Mouse (Mus musculus) thymus, postnatal 36 days (tissue): ENCODE data around the gene Dctn1.
A peak's percentile ranks its signal among the peaks of the same experiment; 100 is the strongest.
"Not testable (repeated sequence)": the region's sequence is repeated elsewhere in the genome, so short reads cannot be mapped to it uniquely, and the experiment has no call there.

ENCODE experiments used
- DNase-seq, 2 experiments: peaks; one replicate each; pipeline ENCODE4 v3.0.0; 2022; ENCODE audit warnings: mixed read lengths in 2 of 2

Gene Dctn1

GRCm38 (mm10) chr6:83136881-83137575 is 28.7 kb upstream of the Dctn1 start:
- peak; percentile 49 to 74 for DNase-seq

- peak in 1 of 2 experiments; percentile 35 for DNase-seq
These were observed 28.2 kb upstream of the Dctn1 start for GRCm38 (mm10) chr6:83137576-83137950.

- peak in 1 of 2 experiments; percentile 41 for DNase-seq
These were observed 27.7 kb upstream of the Dctn1 start for GRCm38 (mm10) chr6:83138056-83138455.

GRCm38 (mm10) chr6:83140044-83140443 is 25.7 kb upstream of the Dctn1 start:
- no peak for DNase-seq

- no peak for DNase-seq
These were observed 24.1 kb upstream of the Dctn1 start for GRCm38 (mm10) chr6:83141636-83142035.

- DNase-seq: peak in 1 of 2 experiments; percentile 19
These were observed 23.4 kb upstream of the Dctn1 start for GRCm38 (mm10) chr6:83142211-83142731.

GRCm38 (mm10) chr6:83142886-83143285 is 22.8 kb upstream of the Dctn1 start:
- no peak for DNase-seq

GRCm38 (mm10) chr6:83145209-83145608 is 20.5 kb upstream of the Dctn1 start:
- DNase-seq: no peak

GRCm38 (mm10) chr6:83145805-83146204 is 19.9 kb upstream of the Dctn1 start:
- DNase-seq: no peak

GRCm38 (mm10) chr6:83147280-83147679 is 18.4 kb upstream of the Dctn1 start:
- no peak for DNase-seq

- DNase-seq: no peak
These were observed 14.0 kb upstream of the Dctn1 start for GRCm38 (mm10) chr6:83151721-83152120.

- no peak for DNase-seq
These were observed 12.7 kb upstream of the Dctn1 start for GRCm38 (mm10) chr6:83153038-83153437.

GRCm38 (mm10) chr6:83153485-83153884 is 12.2 kb upstream of the Dctn1 start:
- DNase-seq: no peak

- no peak for DNase-seq
These were observed 10.0 kb upstream of the Dctn1 start for GRCm38 (mm10) chr6:83155552-83156238.

- DNase-seq: peak; percentile 30 to 54
These were observed 9.4 kb upstream of the Dctn1 start, which contains the start of the genes Wdr54 and 1700003E16Rik for GRCm38 (mm10) chr6:83156259-83156684. Wdr54 (minus strand) TSS chr6:83156397. 1700003E16Rik (plus strand) TSS chr6:83156404.

GRCm38 (mm10) chr6:83159456-83159855 is 6.3 kb upstream of the Dctn1 start:
- DNase-seq: not testable (repeated sequence)

GRCm38 (mm10) chr6:83161442-83161841 is 4.3 kb upstream of the Dctn1 start:
- DNase-seq: no peak

- peak in 1 of 2 experiments; percentile 23 for DNase-seq
These were observed 3.6 kb upstream of the Dctn1 start for GRCm38 (mm10) chr6:83161921-83162641.

GRCm38 (mm10) chr6:83162701-83163100 is 3.0 kb upstream of the Dctn1 start:
- peak; percentile 41 to 43 for DNase-seq

- no peak for DNase-seq
These were observed 604 bp upstream of the Dctn1 start for GRCm38 (mm10) chr6:83165026-83165606.

- DNase-seq: no peak
These were observed 517 bp downstream of the Dctn1 start for GRCm38 (mm10) chr6:83166243-83166630.

- no peak for DNase-seq
These were observed 4.2 kb downstream of the Dctn1 start for GRCm38 (mm10) chr6:83169872-83170271.

GRCm38 (mm10) chr6:83171063-83171462 is 5.3 kb downstream of the Dctn1 start:
- DNase-seq: no peak
